Mouse (Mus musculus) lung, adult 2 months (tissue): ENCODE results near the gene Zfp296.

Experiments
- CTCF ChIP-seq: fragments of 200-500 bp; IDR thresholded peaks from 2 replicates; pipeline ENCODE4 v1.5.1; 2011; ENCODE audit warnings: mild to moderate bottlenecking, low read length, control low read depth; ENCODE audit not compliant: insufficient read depth
- POLR2A ChIP-seq: fragments of 200-500 bp; IDR thresholded peaks from 2 replicates; pipeline ENCODE4 v1.6.1; 2011; ENCODE audit warnings: low read depth, mild to moderate bottlenecking, control low read depth, low read length, borderline replicate concordance; ENCODE audit errors: extremely low read depth

DNA sequence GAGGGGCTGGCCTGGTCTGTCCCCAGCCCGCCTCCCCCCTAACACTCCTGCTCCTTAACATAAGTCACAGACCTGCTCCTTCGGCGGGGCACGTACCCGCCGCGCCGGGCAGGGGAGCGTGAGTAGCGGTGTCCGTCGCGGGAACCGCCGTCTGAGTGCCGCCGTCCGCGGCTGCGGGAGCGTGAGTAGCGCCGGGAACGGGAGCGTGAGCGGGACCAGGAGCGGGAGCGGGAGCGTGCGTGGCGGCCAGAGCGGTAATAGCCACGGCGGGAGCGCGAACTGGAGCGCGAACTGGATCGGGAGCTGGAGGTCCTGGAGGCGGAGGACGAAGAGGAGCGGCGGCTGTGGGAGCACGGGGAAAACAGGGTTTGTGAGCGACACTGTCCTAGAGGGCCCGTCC lies 9.2 kb downstream of the Zfp296 start:
- TF ChIP-seq CTCF, result no peak
- no peak for TF ChIP-seq POLR2A
